Mouse (Mus musculus): ENCODE data around the gene Sfmbt2. TPM values are rescaled to one million over a fixed set of nuclear protein-coding genes. Genes with fewer than 3 reads are reported as not detected.
"Not testable (repeated sequence)": the region's sequence is repeated elsewhere in the genome, so short reads cannot be mapped to it uniquely, and the experiment has no call there.

The Sfmbt2 gene
- polyA plus RNA-seq (2015; fragmentation: Nextera tagmentation; extraction: Ambion mirVana), result 1.6 and 2.6 TPM in 2 replicates

DNA sequence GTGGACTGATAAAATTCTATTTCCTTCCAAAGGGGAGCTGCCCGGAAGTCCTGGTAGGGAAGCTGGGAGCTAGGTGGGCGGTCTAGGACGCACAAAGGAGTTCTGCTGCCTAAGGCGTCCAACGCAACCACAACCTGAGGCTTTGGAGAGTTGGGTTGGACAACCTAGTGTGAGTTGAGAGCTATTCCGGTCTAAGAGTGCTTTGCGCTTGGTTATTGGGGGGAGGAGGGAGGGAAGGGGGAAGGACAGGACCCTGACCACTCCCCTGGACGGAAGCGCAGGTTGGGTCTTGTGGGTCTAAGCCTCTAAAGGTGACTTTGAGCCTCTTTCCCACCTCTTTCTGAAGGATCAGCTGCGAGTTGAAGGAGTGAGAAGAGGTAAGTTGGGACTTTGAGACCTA lies at the start of gene Sfmbt2:
Sfmbt2 (plus strand) TSS at position 335 of the 400 bp plus-strand sequence.
- DNase-seq (ENCODE audit: low spot score), result no peak

DNA sequence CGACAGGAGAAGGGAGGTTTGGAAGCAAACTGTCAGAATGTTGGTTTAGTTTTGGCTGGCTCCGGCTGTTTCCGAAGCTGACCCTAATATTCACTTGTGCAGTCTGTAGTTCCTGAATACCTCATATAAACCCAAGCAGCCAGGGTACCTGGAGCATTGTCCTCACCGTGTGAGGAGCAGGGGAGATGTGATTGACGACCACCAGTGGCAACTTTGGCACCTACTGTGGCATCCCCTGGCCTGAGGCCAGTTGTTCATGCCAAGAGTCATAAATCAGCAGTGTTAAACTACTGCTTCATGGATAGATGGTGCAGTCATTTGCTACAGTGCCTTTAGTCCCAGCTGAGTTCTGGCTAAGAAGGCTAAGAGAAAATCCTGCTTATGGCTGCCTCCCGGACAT lies 49.2 kb upstream of the Sfmbt2 start:
- no peak for DNase-seq (ENCODE audit: low spot score)

DNA sequence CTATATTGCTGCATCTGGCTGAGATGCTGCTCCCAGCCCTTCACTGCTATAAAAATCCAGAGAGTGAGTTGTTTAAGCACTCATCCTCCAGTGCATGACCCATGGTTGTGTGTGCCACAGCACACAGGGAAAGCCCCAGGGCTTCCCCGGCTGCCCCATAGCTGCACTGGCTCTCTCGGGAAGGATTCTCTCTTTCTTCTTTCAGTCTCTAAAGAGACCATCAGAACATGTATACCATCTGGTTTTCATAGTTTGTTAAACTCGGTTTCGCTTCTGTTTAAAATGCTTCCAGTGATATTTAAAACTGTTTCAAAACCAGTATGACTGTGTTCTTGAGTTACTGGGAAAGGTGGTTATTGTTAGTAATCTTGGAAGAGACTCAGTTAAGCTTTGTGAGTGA lies 47.1 kb upstream of the Sfmbt2 start:
- DNase-seq (ENCODE audit: low spot score), result no peak

DNA sequence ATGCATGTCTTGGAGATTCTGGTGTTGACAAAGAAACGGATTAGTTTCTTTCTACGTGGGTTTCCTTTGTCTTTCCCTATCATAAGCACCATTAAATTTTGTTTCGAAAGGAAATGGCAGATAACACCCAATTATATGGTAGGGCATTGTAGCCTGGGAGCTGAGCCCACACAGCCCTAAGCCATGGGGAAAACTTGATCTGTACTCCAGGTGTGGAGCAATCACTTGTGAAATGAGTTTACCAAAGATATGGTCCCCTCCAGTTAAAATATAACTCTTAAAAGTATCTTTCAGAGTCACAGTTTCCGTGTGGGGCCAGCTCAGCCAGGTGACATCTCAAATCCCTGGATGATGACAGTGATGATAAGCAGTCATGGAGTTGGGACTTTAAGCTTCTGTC lies 45.3 kb upstream of the Sfmbt2 start:
- no peak for DNase-seq (ENCODE audit: low spot score)

DNA sequence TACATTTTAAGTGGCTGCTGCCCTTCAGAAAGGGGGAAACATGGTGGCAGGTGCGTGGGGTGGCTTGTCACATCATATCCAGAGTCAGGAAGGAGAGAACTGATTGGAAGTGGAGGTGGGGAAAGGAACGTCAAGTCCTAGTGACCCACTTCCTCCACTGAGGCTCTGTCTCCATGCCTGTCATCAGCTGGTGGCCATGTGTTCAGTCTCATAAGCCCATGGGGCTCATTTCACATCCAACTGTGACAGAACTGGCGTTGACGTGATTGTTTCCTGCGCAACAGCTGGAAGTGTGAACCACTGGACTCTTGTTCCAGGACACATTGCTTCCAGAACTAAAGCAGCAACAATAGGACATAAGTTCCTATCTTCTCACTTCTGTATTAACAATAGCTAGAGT lies 40.1 kb upstream of the Sfmbt2 start:
- DNase-seq (ENCODE audit: low spot score), result no peak

DNA sequence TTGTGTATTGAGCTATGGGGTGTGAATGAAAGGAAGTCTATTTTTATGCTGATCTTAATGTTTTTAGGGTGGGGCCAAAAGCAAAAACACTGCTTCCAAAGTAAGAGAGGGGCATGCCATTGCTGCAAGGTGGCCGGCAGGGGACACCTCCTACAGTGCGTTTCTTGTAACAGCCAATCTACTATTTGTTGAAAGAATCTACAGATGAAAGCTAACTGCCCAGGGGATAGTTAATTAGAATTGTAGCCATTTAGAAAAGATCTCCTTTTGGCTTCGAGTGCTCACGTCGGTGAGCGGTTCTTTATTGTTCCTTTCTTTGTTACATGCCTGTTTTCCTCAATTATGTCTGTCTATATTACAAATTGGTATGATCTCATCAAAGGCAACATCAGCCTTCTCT lies 36.0 kb upstream of the Sfmbt2 start:
- DNase-seq (ENCODE audit: low spot score), result no peak

DNA sequence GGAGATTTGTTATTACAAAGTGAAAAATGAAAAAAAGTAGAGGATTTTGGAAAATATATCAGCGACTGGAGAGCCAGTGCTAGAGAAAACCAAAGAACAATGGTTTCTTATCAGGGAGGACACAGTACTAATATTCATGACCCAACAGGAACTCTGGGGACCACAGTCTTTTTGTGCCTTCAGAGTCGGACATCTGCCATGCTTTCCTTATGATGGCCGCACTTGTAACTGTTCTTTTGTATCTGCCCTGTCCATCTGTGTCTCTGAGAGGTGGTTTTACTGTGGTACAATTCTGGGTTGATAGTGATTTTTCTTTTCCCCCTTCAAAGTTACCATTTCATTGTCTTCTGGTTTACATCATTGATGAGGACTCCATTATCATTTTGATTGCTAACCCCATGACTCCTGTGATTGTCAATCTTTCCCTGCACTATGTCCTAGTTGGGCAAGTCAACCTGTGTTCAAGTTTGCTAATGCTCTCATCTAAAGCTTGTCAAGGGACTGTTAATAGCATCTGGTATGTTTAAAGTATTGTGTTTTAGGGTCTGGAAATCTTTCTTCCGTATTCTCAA lies 35.2 kb upstream of the Sfmbt2 start:
- DNase-seq (ENCODE audit: low spot score), result no peak

DNA sequence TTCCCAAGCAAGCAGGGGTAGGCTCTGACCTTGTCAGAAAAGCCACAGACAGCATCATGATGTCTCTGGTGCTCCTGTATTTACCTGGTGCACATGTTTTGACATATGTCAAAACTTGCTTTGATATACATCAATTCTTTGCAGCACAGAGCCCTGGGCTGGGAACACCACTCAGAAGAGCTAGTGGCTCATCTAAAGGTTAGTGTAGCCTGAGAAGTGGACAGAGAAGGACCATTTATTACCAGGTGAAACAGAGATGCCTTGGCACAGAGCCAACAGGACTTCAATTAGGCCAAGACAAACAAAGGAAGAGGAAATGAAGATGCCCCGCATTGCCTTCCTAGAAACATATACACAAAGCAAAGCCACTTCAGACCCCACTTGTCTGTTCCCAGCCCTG lies 30.3 kb upstream of the Sfmbt2 start:
- no peak for DNase-seq (ENCODE audit: low spot score)

DNA sequence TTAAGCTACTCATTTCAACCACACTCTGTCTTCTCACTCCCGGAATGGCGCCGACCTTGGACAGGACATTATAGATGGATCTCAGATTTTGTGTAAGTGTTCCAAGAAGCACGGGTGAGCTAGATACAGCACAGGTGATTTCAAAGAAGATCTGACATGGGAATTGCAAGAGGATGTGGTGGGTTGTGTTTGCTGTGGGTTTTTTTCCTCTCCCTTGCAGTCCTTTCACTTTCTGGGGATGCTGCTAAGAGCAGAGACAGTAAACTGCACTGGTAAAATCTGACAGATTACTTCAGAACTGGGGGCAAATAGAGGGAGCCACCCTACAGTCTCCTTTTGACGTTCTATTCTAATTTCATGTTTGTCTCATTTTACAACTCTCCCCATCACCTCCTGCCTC lies 26.8 kb upstream of the Sfmbt2 start:
- peak; percentile 23 for DNase-seq (ENCODE audit: low spot score)

DNA sequence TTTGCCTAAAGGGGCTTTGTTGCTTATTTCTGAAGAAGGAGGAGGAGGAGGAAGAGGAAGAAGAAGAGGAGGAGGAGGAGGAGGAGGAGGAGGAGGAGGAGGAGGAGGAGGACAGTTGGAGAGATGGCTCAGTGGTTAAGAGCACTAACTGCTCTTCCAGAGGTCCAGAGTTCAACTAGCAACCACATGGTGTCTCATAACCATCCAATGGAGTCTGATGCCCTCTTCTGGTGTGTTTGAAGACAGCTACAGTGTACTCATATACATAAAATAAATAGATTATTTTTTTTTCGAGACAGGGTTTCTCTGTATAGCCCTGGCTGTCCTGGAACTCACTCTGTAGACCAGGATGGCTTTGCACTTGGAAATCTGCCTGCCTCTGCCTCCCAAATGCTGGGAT lies 26.2 kb upstream of the Sfmbt2 start:
- not testable (repeated sequence) for DNase-seq (ENCODE audit: low spot score)

DNA sequence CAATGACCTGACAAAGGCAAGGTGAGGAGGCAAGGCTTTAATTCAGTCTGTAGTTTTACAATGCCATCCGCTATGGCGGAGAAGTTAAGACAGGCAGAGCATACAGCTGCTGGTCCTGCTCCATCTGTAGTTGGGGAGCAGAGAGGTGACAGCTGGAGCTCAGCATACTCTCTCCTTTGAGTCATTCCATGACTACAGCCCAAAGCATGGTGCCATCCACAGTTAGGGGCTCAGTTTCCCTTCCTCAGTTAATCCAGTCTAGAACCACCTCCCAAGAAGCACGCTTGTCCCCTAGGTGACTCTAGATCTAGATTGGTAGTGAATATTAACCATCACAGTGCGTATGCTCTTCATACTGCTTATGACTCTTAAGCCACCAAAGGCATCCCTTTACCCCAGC lies 23.1 kb upstream of the Sfmbt2 start:
- DNase-seq (ENCODE audit: low spot score), result no peak

DNA sequence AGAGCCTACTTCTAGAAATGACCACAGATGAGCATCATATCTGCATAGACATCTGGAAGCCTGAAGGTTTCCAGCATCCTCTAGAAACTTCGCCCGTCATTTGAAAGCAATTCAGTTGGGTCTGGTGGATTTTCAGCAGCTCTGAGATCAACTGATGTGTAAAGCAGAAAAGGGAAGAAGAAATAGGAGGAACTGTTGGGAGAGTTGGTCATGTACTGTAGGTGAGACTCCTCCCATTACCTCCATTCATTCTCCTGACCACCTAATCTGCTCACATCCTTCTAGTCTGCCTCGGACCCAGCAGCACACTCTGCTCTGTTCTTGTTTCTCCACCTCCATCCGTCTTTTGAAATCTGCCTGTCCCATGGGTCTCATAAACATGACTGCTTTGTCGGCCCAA lies 22.3 kb upstream of the Sfmbt2 start:
- no peak for DNase-seq (ENCODE audit: low spot score)

DNA sequence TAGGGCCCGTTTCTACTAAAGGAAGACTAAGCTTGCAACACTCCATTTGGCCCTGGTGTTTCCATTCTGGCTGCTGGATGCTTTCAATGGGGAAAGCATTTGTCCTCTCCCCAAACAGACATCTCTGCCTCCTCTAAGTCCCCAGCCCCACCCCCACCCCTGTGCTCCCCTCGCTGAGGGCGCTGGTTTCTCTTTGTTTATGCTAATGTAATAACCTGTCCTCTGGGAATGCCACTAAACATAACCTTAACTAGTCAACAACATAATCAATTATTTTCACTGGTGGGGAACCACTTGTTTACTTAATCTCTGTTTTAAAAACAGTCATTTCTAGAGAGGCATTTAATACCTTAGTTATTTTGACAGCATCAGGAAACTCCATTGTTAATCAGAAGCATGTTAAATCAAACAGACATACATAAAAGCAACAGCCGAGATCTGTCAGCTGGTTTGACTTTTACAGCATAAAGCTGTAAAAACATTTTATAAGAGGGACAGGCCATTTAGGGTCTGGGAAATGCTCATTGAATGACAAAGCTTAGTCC lies 20.0 kb upstream of the Sfmbt2 start:
- no peak for DNase-seq (ENCODE audit: low spot score)

DNA sequence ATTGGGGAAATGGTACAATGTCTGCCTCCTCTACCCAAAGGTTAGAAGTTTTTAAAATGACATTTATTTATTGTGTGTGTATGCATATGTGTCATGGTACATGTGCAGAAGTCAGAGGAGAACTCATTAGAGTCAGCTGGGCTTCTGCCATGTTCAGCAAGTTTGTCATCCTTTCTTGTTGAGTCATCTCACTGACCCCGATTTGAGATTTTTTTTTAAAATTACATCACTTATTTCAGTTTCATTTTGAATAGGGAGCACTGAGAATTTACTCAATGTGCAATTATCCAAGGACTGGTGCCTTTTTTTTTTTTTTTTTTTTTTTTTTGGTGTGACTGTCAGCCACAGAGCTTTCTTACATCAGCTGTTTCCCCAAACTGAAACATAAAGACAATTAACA lies 19.2 kb upstream of the Sfmbt2 start:
- no peak for DNase-seq (ENCODE audit: low spot score)

DNA sequence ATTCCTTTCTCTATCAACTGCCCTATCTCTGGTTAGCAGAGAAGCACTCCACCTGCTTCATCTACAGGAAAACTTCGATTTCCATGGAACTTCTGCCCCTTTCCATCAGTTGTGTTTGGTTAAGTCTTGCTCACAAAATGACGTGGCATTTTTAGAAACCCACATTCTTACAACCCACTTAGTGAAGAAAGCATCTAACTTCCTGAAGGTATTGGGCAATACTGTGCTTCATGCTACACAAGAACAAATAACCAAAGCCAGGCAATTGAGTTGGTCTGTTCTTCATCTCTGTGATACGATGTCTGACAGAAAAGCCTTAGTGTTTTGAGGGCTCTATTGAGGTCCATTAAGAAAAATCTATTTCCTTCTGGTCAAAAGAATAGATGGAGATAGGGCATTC lies 17.4 kb upstream of the Sfmbt2 start:
- no peak for DNase-seq (ENCODE audit: low spot score)

DNA sequence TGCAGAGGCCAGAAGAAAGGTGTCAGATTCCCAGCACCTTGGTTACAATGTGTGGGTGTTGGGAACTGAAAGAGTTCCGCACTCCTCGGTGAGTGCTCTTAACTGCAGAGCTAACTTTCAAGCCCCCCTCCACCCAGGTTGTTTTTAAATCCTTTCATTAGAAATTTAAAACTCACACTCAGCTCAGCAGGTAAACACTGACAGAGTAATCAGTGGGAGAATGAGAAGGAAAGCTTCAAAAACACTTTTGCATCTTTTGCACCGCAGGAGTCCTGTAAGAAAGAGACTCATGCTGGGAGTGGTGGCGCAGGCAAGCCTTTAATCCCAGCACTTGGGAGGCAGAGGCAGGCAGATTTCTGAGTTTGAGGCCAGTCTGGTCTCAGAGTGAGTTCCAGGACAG lies 16.4 kb upstream of the Sfmbt2 start:
- no peak for DNase-seq (ENCODE audit: low spot score)

DNA sequence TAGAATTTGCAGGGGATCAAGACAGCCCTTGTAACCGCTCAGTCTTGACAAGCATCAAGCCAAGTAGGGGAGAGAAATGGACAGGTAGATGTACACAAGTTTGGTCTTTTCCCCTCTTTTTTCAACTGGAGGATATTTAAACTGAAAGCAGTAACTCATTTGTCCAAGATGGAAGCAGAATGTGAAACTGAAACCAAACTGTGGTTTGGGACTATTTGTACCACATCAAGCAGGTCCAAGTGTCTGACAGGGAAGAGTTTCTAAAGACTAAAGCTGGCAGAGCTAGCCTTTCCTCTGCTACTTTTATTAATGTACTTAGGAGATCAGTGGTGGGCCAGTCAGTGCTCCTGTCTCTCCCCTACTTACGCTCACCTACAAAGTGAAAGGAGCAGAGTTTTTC lies 10.4 kb upstream of the Sfmbt2 start:
- DNase-seq (ENCODE audit: low spot score), result no peak

DNA sequence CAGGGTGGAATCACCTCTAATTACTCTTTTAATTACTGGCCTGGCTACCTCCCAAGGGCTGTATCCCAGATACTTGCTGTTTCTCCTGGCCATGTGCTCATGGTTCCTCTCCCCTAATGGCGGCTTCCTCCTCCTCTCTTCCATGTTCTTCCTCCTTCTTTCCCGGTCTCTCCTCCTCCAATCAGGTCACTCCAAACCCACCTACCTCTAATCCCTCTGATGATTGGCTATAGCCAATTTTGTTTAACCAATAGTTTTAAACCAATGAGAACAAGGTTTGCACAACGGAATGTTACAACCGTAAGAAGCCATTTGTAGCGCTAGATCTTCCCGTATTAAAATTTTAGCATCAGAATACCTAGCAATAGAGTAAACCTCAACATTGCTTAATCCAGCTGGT lies 5.2 kb upstream of the Sfmbt2 start:
- no peak for DNase-seq (ENCODE audit: low spot score)

DNA sequence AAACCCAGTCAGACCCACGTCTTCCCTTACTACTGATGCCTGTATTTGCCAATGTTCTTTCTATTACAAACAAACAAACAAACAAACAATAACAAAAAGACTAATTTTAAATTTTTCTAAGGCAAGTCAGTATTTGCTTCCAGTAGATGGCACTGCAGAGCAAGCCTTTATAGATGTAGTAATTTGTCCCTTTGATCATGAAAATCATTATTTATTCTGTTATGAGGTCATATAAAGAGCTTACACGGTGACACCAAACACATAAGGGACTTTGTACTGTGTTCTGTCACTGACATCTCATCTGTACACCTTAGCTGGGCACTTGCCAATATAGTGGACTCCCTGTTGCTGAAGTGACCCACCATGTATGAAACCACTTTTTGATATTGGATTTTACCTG lies 4.0 kb upstream of the Sfmbt2 start:
- no peak for DNase-seq (ENCODE audit: low spot score)

DNA sequence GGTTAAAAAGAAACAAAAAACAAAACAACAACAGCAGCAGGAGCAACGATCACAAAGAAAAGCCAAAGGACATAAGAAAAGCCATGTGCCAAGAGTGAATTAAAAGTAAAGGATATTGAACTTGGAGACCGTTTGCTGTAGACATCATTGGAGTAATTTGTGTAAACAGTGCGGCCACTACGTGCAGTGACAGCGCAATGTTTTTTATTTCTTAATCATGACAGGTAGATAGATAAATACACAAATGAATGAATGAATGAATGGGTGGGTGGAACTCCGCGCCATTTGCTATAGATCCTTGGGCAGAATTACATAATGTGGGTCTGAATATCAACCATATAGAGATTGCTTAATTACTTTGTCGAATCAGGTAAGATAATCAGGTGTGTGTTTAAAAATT lies 634 bp upstream of the Sfmbt2 start:
- no peak for DNase-seq (ENCODE audit: low spot score)

DNA sequence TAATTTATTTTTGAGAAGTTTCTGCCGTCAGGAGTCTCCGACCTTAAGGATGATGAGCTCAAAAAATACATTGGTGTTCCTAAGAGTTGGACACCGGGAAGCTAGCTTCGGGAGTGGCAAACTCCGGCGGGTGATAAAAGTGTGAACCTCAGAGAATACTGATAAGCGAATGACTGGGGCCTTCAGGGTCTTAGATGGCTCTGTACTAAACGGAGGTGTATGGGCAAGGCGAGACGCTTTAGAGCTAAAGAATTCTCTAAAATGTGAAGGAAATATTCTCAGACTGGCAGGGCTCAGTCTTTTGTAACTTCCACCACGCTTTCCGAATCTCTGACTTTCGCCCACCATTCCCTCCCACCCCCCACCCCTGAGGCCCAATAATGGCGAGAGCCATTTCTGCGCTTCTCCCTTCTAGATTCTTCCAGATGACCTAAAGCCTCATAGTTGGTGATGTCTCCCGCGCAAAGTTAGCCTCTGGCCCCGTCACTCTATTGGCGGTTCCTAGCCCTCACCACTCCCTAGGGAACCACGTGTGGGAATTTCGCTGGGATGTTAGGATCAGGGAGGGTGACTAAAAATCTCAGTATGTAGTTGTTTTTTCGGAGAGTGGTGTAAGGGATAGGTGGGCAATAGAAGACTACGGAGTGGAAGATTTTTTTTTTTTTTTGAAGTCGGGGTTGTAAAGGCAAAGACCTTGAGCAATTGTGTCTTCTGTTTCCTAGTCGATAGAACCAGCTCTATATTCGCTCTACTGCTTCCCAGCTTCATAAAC lies 563 bp downstream of the Sfmbt2 start:
- DNase-seq (ENCODE audit: low spot score), result no peak

DNA sequence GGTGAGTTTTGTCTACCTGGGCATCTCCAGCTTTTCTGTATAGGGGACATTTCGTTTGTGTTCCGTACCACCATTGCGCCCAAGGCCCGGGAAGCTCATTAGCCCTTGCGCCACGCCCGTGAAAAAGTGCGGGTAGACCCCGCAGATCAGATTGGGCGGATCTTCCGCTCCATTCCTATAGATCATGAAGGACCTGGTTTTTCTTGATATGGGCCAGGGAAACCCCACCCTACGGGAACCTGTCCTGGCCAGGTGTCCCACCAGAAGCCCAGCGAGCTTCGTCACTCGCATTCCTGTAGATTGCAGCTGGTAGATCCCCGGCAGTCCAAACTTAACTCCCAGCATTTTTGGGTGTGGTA lies 1.1 kb downstream of the Sfmbt2 start:
- no peak for DNase-seq (ENCODE audit: low spot score)

DNA sequence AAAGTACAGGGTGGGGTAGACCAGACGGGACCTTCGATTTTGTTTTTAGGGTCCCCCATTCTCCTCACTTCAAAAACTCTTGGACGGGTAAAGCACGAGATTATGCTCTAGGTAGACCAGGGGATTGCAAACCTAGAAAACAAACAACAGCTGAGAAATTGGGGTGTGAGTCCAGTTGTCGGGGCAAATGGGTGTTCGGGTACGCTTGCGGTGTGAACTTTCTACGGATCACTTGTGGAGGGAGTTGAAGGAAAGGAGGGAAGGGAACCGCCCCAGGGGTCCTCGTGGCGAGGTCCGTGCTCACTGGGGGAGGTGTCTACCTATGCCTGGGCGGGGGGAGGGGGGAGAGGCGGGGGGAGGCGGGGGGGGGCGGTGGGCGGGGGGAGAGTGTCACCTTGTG lies 1.6 kb downstream of the Sfmbt2 start:
- no peak for DNase-seq (ENCODE audit: low spot score)
